Mouse (Mus musculus): ENCODE measurements around the gene Svs5.
"Not testable (repeated sequence)": the region's sequence is repeated elsewhere in the genome, so short reads cannot be mapped to it uniquely, and the experiment has no call there.

The Svs5 gene

DNA sequence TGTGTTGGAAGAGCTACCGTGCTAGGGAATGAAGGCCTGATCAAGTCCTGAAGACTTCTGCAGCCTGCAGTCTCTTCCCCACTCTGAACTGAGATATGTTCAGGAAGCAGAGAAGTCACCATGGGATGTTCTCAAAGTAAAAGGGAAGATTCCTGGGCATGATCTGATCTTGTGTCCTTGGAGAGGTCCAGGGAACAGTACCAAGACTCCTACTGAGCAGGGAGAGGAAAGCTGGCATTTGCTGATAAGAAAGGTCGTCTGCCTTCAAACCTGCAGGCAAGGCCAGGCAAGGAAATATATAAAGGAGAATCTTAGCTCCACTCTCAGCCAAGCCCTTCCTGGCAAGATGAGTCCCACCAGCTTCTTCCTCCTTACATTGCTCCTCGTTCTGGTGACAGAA, at the start of gene Svs5:
Gene Svs5 (plus strand): TSS at position 301 of the 400 bp plus-strand sequence.
- DNase-seq = not testable (repeated sequence)

DNA sequence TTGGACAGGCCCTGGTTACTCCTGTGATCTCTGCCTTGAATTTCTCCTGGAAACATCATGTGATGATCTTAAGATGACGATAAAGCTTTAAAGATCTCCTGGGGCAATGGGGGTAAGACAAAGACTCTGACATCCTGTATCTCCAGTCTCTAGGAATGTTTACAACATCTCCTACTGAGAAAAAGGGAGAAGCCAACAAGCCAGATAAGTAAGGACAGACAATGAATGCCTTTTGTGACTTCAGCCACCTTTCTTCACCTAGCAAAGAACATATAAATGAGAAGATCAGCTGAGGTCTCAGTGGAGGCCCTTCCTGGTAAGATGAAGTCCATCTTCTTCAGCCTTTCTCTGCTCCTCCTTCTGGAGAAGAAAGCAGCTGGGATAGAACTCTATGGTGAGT, 43.6 kb upstream of the Svs5 start, which contains the start of gene Svs3a:
Gene Svs3a (plus strand): TSS at position 301 of the 400 bp plus-strand sequence.
- not testable (repeated sequence) for DNase-seq

DNA sequence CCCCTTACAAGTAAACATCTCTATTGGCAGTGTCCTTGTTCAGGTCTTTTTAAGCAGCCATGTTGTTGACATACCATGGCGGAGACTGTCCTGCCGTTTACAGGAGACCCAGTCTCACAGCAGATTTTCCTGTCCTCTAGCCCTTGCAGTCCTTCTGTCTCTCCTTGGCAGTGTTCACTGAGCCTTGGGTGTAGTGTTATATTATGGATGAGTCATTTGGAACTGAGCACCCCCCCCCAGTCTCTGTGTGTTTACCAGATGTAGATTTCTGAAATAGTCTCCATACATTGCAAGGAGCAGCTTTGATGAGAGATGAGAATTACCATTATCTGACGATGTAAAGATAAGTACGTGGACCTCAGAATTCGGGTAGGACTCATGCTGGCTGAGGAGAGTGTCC, 19.9 kb upstream of the Svs5 start:
- no peak for DNase-seq

DNA sequence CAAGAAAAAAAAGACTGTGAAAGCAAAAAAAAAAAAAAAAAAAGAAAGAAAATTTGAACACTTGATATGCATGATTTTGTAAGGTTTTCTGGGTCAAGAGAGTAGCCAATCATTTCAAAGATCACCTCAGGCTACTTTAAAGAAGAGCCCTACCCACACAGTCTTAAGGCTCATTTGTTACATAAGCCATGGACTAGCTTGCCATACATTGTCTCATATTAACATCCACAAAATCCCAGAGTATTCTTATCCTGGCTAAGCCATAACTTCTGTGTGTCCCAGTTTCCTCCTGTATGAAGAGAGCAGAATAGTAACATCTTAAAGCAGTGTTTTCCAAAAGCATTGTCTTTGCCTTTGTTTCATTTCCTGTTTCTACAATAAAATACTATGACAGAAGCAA, 17.1 kb upstream of the Svs5 start:
- not testable (repeated sequence) for DNase-seq

DNA sequence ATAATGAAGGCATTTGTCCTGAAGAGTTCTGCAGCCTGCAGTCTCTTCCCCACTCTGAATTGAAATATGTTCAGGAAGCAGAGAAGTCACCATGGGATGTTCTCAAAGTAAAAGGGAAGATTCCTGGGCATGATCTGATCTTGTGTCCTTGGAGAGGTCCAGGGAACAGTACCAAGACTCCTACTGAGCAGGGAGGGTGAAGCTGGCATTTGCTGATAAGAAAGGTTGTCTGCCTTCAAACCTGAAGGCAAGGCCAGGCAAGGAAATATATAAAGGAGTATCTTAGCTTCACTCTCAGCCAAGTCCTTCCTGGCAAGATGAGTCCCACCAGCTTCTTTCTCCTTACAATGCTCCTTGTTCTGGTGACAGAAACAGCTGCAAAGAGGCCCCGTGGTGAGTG, 16.1 kb upstream of the Svs5 start, which contains the start of gene Svs6:
Gene Svs6 (plus strand): TSS at position 301 of the 400 bp plus-strand sequence.
- DNase-seq = not testable (repeated sequence)

DNA sequence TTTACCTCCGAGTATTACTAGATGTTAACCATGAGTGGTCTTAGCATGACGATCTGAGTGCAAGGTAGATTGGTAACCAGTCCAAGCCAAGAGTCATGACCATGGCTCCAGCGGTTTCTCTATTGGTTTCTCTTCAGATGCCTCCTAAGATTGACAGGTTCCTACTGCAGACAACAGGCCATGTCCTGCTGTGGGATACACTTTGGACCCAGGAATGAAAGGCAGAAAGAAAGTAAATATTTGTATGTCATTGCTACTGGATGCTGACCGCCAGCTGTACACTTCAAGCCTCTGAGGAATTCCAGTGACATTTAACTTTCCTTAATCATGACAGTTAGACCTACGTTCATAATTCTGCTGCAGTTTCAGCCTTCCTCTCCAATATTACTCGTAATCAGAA, 11.6 kb upstream of the Svs5 start:
- no peak for DNase-seq

DNA sequence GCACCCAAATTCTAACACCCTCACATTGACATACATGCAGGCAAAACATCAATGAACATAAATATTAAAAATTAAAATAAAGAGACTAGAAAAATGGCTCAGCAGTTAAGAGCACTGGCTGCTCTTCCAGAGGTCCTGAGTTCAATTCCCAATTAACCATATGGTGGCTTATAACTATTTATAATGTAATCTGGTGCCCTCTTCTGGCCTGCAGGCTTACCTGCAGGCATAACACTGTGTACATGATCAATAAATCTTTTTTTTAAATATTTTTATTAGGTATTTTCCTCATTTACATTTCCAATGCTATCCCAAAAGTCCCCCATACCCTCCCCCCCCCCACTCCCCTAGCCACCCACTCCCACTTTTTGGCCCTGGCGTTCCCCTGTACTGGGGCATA, 11.2 kb downstream of the Svs5 start:
- DNase-seq = not testable (repeated sequence)

DNA sequence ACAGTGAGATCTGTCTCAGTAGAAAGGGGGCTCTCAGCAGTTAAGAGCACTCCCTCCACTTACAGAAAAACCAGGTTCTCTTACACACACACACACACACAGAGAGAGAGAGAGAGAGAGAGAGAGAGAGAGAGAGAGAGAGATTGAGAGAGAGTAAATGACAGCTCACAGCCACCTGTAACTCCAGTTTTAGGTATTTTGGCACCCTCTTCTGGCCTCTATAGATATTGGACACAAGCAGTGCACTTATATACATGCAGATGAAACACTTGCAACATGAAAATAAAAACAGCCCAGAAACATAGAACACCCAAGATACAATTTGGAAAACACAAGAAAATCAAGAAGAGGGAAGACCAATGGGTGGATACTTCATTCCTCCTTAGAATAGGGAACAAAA, 15.2 kb downstream of the Svs5 start:
- not testable (repeated sequence) for DNase-seq

DNA sequence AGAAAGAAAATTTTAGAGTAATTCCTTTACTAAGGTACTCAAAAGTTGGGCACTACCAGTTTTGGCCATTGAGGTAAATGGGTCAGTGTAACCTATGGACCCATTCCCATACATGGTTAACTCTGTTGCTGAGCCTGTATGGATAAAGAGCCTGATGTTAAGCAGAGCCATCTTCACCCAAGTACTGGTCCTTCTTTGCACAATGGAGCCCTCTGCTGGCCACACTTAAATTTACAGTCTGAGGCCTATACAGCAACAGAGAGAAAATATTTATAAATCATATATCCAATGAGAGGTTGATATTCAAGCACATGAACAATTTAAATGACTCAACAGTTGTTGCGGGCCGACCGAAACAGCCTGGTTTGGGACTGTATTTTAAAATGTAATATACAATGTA, 16.4 kb downstream of the Svs5 start:
- DNase-seq = no peak

DNA sequence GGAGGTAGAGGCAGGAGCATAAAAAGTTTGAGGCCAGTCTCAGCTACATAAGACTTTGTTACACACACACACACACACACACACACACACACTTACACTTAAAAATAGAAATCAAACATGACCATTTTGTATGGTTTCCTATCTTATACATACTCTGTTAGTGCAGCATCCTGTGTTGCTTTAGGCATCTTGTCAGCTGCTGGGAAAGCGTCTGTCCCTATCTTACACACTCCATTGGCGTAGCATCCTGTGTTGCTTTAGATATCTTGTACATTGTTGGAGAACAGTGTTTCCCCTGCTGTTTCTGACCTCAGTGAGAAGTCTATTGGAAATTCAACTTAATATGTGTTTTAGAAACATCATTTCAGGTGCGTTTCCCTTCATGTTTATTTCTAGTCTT, 20.2 kb downstream of the Svs5 start:
- no peak for DNase-seq

DNA sequence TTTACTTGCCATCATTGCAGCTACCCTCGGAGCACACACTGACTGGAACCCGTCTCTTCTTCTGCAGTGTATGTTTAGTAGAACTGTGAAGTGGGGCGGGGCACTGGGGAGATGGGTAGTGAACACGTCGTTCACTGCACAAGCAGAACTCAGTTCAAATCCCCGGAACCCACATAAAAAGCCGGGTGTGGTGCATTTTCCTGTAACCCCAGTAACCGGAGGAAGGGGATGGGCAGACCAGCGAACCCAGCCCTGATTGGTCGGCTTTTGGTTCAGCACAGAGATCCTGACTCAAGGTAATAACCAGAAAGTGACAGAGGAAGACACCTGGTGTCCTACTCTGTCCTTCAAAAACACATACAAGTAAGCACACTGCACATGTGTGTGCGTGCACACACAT, 20.8 kb downstream of the Svs5 start:
- no peak for DNase-seq

DNA sequence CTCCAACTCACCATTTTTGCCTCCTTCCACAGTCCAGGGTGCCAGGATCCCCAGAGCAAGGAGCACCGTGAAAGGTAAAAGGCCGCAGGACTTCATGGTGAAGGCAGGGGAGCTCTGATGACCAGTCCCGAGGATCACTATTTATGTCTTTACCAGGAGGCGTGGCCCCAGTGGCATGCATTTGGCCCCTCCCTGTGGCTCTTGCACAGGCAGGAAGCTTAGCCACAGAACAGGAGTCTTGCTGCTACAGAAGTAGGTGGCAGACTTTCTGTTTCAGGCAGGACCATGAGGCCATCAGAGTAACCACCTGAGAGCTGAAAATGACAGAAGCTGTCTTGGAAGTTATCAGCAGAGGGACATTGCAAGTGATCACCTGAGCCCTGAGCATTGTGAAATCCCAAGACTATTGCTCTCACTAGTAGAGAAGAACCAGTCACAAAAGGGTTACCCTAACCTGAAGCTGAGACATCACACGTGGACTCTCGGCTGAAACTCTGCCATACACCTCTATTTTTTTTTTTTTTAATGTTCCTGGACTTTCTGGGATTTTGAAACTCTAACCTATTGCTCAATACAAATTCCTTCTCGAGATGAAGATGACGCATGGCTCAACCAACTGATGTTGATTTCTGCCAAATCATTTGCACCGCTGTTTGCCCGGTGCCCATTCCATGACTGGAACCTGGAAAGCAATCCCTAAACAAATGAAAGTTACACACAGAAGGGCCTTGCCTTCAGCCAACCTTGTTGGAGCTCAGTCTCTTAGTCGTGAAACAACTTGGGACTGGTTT, 23.8 kb downstream of the Svs5 start:
- no peak for DNase-seq

DNA sequence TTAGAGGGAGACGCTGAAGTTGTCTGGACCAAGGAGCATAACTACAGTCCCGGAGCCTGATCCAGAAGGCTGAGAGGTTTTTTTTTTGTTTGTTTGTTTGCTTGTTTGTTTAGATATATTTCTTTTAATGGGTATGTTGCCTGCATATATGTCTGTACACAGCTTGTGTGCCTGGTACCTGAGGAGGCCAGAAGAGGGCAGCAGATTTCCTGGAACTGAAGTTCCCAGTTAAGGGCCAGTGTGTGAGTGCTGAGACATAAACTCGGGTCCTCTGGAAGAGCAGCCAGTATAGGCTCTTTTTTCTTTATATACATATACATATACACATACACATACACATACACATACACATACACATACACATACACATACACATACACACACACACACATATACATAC, 25.8 kb downstream of the Svs5 start:
- no peak for DNase-seq

DNA sequence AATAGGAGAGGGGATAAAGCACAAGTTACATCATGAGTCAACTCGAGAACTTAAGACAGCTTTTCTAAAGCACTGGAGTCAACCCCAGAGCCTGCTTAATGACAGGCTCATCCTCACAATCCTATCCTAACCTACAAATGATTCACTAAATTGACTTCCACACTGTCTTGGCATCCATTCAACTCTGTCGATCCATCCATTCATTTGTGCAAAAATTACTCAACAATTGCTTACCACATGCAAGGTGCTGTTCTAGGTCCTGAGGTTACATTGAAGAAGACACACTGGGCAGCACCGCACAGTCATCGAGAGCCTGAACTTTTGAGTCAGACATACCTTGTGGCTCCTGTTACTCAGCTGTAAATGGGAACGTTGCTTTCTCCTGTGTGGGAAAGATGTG, 26.5 kb downstream of the Svs5 start:
- DNase-seq = no peak

DNA sequence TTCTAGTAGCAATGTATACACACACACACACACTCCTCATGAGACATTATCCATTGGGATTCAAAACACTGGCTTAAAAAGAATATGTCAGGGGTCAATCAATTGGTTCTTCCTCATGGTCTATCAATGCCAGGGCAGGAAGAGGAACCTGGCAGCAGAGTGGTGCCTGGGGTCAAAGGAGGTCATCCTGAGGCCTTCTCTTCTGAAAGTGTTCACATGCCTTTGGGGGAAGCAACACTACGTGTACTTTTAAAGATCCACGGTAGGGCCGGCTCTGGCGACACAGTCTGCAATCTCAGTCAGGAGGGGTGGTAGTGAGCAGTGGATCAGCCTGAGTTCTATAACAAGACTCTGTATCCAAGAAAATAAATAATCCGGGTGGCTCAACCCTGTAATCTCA, 27.1 kb downstream of the Svs5 start:
- no peak for DNase-seq

DNA sequence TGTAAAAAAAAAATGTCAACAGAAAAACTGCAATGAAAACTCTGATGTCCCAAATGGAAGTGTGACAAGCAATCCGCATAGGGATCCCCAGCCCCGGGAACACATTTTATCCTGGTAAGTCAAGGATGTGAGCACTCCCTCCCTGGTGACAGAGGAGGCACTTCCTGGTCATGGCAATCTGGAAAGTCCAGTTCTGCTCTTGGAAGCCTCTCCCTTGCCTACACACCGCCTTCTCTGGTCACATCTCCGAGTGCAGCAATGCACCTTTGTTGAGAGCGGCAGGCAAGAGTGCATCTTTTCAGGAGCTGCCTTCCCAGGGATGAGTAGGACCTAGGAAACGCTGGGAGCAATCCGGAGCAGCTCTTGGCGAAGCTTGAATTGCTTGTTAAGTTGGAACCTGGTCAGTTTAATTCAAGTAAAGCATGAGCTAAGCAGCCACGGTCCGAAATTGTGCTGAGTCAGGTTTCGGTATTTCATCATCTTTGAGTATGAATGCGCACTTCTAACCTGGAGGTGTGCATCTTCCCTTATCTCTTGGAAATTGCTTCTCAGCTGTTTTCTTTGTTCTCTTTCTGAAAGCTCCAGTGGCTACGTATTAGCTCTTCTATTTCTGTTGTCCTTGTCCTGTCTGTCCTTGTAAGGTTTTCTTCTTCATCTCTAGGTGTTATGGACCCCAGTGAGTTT, 28.6 kb downstream of the Svs5 start:
- peak; percentile 56 for DNase-seq

DNA sequence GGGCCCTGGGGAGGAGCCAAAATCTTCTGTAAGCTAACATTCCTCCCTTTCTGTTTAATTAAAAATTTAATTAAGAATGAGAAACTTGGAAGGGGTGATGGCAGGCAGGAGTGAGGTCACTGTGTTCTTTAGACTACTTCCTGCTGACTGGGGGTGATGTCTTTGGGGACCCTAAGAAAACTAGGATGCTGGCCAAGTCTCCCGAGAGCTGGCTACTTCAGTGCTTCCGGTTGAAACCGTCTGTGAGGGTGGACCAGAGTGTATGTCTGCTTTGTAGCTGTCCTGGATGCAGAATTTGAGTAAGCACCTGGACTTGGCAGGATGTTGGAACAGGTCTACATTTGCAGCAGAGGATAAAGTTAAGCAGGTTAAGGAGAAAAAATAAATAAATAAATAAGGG, 34.4 kb downstream of the Svs5 start:
- DNase-seq = peak; percentile 66

DNA sequence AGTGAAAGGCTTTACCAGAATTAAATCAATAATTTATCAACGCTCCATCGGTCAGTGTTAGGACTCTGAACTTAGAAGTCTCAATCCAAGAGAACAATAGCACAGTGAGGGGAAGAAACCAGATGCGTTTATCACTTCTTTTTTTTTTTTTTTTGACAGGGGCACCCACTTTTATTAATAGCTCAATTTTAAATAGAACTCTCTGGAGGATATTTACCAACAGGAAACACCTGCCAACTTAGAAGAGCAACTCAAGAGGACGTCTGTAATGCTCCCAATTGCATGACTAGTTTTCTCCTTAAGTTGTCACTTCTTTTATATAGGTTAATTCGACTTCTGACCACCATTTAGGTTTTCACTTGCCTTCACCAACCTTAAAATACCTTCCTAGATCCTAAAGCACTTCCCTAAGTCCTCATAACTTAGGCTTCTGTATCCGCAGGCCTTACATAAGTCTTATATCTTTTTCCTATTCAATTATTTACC, 36.1 kb downstream of the Svs5 start:
- DNase-seq = no peak

DNA sequence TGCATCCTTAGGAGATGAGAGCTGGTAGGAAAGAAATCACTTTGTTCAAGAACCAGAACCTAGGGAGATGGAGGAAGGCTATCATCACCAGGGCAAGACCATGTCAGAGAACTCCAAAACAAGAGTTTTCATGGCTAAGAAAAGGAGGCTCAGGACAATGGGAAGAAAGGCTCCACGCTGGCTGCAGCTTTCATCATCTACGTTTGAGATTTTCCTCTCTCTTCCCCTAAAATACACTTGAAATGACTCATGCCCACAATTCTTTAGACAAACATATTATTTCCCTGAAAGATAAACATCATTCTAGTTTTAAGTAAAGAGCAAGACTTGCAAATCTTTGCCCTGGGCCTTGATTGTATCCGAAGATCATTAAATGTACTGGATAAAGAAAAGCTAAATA, 38.8 kb downstream of the Svs5 start:
- DNase-seq = peak; percentile 23

DNA sequence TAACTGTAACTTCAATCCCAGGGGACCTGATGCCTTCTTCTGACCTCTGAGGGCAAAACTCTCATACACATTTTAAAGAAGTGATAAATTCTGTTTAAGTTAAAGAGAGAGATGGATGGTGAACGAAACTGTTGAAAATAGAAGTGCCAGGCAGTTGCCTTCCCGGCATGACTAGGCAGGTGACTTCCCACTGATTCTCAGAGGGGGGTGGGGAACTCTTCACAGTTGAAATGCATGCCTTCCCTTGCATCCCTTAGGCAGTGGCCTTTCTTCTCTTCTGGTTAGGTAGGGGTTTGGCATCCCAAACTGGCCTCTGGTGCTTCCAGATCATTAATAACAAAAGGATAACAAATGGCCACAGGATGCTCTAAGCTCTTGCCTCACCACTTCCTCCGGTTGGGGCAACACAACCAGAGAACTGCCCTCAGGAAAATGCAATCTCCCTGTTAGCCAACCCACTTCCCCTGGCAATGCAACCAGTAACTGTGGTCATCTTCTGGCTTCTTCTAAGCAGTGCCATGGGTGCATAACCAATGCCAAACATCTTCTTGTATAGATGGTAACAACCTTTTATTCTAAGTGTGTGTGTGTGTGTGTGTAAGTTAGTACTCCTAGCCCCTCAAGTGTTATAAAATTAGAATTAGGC, 40.0 kb downstream of the Svs5 start:
- no peak for DNase-seq

DNA sequence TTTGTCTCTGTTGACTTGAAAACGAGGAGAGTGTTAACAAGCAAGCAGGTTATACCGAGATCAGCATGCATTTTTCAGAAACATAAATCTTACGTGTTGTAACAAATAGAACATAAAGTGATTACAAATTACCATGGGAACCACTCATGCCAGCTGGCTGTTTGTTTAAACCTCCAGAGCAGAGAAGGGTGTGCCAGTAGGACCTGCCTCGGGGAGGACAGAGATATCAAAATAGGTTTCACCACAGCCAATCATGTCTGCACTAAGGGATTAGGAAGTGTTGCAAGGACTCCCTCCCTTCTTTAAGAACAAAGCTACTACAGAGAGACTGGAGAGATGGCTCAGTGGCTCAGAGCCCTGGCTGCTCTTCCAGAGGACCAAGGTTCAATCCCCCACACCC, 40.6 kb downstream of the Svs5 start:
- peak; percentile 74 for DNase-seq

DNA sequence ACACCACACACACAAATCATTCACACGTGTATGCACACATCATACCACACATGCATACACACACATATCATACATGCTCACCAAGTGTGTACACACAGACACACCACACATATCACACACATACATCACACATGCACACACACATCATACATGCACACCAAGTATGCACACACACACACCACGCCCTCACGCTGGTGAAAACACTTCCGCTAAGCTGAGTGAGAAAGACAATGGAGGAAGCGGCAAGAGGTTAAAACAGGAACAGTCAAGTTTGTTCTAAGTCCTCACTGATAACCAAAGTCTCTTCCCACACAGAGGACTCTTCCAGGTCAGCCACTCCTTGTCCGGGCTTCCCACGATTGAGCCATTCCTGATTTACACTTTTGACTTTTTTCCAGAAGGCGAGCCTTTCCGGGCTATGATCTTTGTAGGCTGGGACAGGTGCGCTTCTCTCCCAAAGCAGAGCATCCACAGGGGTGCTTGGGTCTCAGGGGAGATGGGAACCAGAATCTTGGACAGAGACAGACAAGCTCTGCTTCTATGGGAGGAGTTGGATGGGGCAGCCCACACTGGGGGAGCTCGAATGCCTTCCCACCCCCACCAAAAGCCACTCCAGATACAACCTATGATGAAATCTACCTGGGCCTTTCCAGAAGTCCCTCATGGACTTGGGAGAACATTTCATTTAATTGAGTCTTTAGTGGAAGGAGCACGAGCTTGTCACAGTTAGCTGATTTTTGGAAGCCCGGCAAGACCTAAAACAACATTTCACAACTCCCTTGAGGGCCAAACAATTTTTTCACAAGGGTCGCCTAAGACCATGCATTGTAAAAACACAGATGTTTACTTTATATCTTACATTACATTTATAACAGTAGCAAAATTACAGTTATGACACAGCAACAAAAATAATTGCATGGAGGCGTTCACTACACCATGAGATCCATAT, 45.2 kb downstream of the Svs5 start:
- DNase-seq = peak; percentile 68

Measured in heart, adult 11 months (tissue).